Mouse (Mus musculus) heart, postnatal 0 days (tissue): ENCODE data around the gene Mapkapk3.

Source experiments
- CTCF ChIP-seq: IDR thresholded peaks from 2 replicates; pipeline ENCODE4 v1.5.1; 2016; ENCODE audit warnings: antibody characterized with exemption, control low read depth, low read depth
- EP300 ChIP-seq: IDR thresholded peaks from 2 replicates; pipeline ENCODE4 v1.6.1; 2016; ENCODE audit warnings: antibody characterized with exemption, low read depth

- TF ChIP-seq EP300 (no peak), CTCF (no peak)
Observed at GRCm38 (mm10) chr9:107272284-107272683, 17.4 kb downstream of the Mapkapk3 start.
